Mouse (Mus musculus): ENCODE data around the gene Tesc. TPM values are rescaled to one million over a fixed set of nuclear protein-coding genes. Genes with fewer than 3 reads are reported as not detected.

The Tesc gene
- 10 to 100 TPM; 90.0 to 94.0 TPM for total RNA-seq (2021)

- DNase-seq (ENCODE audit: low spot score in 2 of 2), result no peak
- intact Hi-C loops (cut with DNase I), result loop anchor here (5.0 kb wide), 1 partner anchor 40 kb away; no protein-coding TSS in a partner anchor
These were observed at the start of gene Tesc for GRCm38 (mm10) chr5:118027698-118028190. Gene Tesc, plus strand, starts transcription at chr5:118027743.

- DNase-seq (ENCODE audit: low spot score in 2 of 2), result no peak
- intact Hi-C loops (cut with DNase I), result no loop called here
These were observed 49.3 kb upstream of the Tesc start for GRCm38 (mm10) chr5:117978159-117978697.

- intact Hi-C loops (cut with DNase I), result no loop called here
- no peak for DNase-seq (ENCODE audit: low spot score in 2 of 2)
These were observed 48.5 kb upstream of the Tesc start for GRCm38 (mm10) chr5:117979082-117979481.

- DNase-seq (ENCODE audit: low spot score in 2 of 2), result no peak
- intact Hi-C loops (cut with DNase I), result no loop called here
These were observed 46.6 kb upstream of the Tesc start for GRCm38 (mm10) chr5:117980921-117981320.

- intact Hi-C loops (cut with DNase I), result no loop called here
- DNase-seq (ENCODE audit: low spot score in 2 of 2), result no peak
These were observed 45.6 kb upstream of the Tesc start for GRCm38 (mm10) chr5:117981943-117982342.

- intact Hi-C loops (cut with DNase I), result no loop called here
- DNase-seq (ENCODE audit: low spot score in 2 of 2), result no peak
These were observed 41.2 kb upstream of the Tesc start for GRCm38 (mm10) chr5:117986327-117986726.

GRCm38 (mm10) chr5:117987891-117988290 is 39.7 kb upstream of the Tesc start:
- no peak for DNase-seq (ENCODE audit: low spot score in 2 of 2)
- intact Hi-C loops (cut with DNase I), result no loop called here

- intact Hi-C loops (cut with DNase I), result no loop called here
- DNase-seq (ENCODE audit: low spot score in 2 of 2), result no peak
These were observed 39.2 kb upstream of the Tesc start for GRCm38 (mm10) chr5:117988367-117988766.

GRCm38 (mm10) chr5:117989773-117990172 is 37.8 kb upstream of the Tesc start:
- intact Hi-C loops (cut with DNase I), result no loop called here
- no peak for DNase-seq (ENCODE audit: low spot score in 2 of 2)

- no peak for DNase-seq (ENCODE audit: low spot score in 2 of 2)
- intact Hi-C loops (cut with DNase I), result no loop called here
These were observed 36.6 kb upstream of the Tesc start for GRCm38 (mm10) chr5:117990957-117991356.

GRCm38 (mm10) chr5:117993550-117993949 is 34.0 kb upstream of the Tesc start:
- intact Hi-C loops (cut with DNase I), result no loop called here

GRCm38 (mm10) chr5:117995372-117995901 is 32.1 kb upstream of the Tesc start:
- no peak for DNase-seq (ENCODE audit: low spot score in 2 of 2)
- intact Hi-C loops (cut with DNase I), result no loop called here

More at GRCm38 (mm10) chr5:117993550-117993949, 34.0 kb upstream of the Tesc start:
- DNase-seq (ENCODE audit: low spot score in 2 of 2), result peak; percentile 51 to 83

- no peak for DNase-seq (ENCODE audit: low spot score in 2 of 2)
- intact Hi-C loops (cut with DNase I), result no loop called here
These were observed 31.6 kb upstream of the Tesc start for GRCm38 (mm10) chr5:117995911-117996310.

GRCm38 (mm10) chr5:117996581-117996980 is 31.0 kb upstream of the Tesc start:
- DNase-seq (ENCODE audit: low spot score in 2 of 2), result no peak
- intact Hi-C loops (cut with DNase I), result no loop called here

- intact Hi-C loops (cut with DNase I), result no loop called here
- DNase-seq (ENCODE audit: low spot score in 2 of 2), result no peak
These were observed 30.0 kb upstream of the Tesc start for GRCm38 (mm10) chr5:117997434-117997970.

- intact Hi-C loops (cut with DNase I), result no loop called here
- no peak for DNase-seq (ENCODE audit: low spot score in 2 of 2)
These were observed 28.5 kb upstream of the Tesc start for GRCm38 (mm10) chr5:117999061-117999460.

GRCm38 (mm10) chr5:117999584-117999983 is 28.0 kb upstream of the Tesc start:
- intact Hi-C loops (cut with DNase I), result no loop called here

GRCm38 (mm10) chr5:118002059-118002458 is 25.5 kb upstream of the Tesc start:
- peak; percentile 63 to 66 for DNase-seq (ENCODE audit: low spot score in 2 of 2)
- intact Hi-C loops (cut with DNase I), result loop anchor here (5.0 kb wide), 1 partner anchor 485 kb away; no protein-coding TSS in a partner anchor

More at GRCm38 (mm10) chr5:117999584-117999983, 28.0 kb upstream of the Tesc start:
- peak; percentile 58 to 75 for DNase-seq (ENCODE audit: low spot score in 2 of 2)

GRCm38 (mm10) chr5:118004619-118005018 is 22.9 kb upstream of the Tesc start:
- intact Hi-C loops (cut with DNase I), result loop anchor here (1.0 to 5.0 kb wide), 2 partner anchors 65 to 487 kb away; no protein-coding TSS in a partner anchor
- peak; percentile 67 to 72 for DNase-seq (ENCODE audit: low spot score in 2 of 2)

GRCm38 (mm10) chr5:118005728-118006127 is 21.8 kb upstream of the Tesc start:
- DNase-seq (ENCODE audit: low spot score in 2 of 2), result no peak
- intact Hi-C loops (cut with DNase I), result no loop called here

GRCm38 (mm10) chr5:118008344-118008743 is 19.2 kb upstream of the Tesc start:
- intact Hi-C loops (cut with DNase I), result no loop called here
- no peak for DNase-seq (ENCODE audit: low spot score in 2 of 2)
